Mouse (Mus musculus) hindbrain, embryonic 14.5 days (tissue): Measurements from ENCODE around the gene Ddt. TPM values are rescaled to one million over a fixed set of nuclear protein-coding genes. Genes with fewer than 3 reads are reported as not detected.

Source experiments
- ATAC-seq: fragments of 200-750 bp; cut with Nextera tagmentation; 2 replicates; pipeline ENCODE4 v1.8.0; 2017; ENCODE audit warnings: moderate number of reproducible peaks, mild to moderate bottlenecking, moderate TSS enrichment, moderate library complexity; ENCODE audit not compliant: low FRiP score
- DNase-seq: peaks from one replicate; pipeline ENCODE4 v3.0.0-alpha.2; 2015; ENCODE audit warnings: low spot score
- H3K27ac ChIP-seq: fragments of 300-500 bp; sonication (generic); 2 replicates; pipeline ENCODE4 v1.5.1; 2014; ENCODE audit warnings: mild to moderate bottlenecking, moderate library complexity
- H3K27me3 ChIP-seq: fragments of 300-500 bp; sonication (generic); 2 replicates; pipeline ENCODE4 v1.6.1; 2014; ENCODE audit warnings: mild to moderate bottlenecking, low read length, mixed read lengths; ENCODE audit not compliant: control insufficient read depth, insufficient read depth
- H3K36me3 ChIP-seq: fragments of 300-500 bp; sonication (generic); replicated peaks from 2 replicates; pipeline ENCODE4 v1.6.1; 2014; ENCODE audit not compliant: control insufficient read depth, insufficient read depth
- H3K4me1 ChIP-seq: fragments of 300-500 bp; sonication (generic); replicated peaks from 2 replicates; pipeline ENCODE4 v1.6.1; 2014; ENCODE audit warnings: antibody characterized with exemption, low read length, mixed read lengths; ENCODE audit not compliant: control insufficient read depth, insufficient read depth
- H3K4me2 ChIP-seq: fragments of 300-500 bp; sonication (generic); replicated peaks from 2 replicates; pipeline ENCODE4 v1.6.1; 2014; ENCODE audit warnings: mild to moderate bottlenecking, moderate library complexity
- H3K4me3 ChIP-seq: fragments of 300-500 bp; sonication (generic); replicated peaks from 2 replicates; pipeline ENCODE4 v1.5.1; 2014; ENCODE audit warnings: mild to moderate bottlenecking, low read length
- H3K9ac ChIP-seq: fragments of 300-500 bp; sonication (generic); 2 replicates; pipeline ENCODE4 v1.6.1; 2014
- H3K9me3 ChIP-seq: fragments of 300-500 bp; sonication (generic); 2 replicates; pipeline ENCODE4 v1.6.1; 2016; ENCODE audit warnings: low read length; ENCODE audit not compliant: control insufficient read depth
- WGBS: fragments of 180-500 bp; shearing (Covaris S2); extraction: QIAGEN DNeasy Blood & Tissue Kit; methylation state at CpG from one replicate; pipeline ENCODE4 v1.1.7; 2014; 5-methylcytosine and 5-hydroxymethylcytosine counted together
- polyA plus RNA-seq: library from polyadenylated mRNA; unstranded; fragments of >200 nt; fragmentation: Nextera tagmentation; extraction: Ambion mirVana; gene quantifications from 2 replicates; pipeline ENCODE4 v1.2.1, GENCODE M21; 2014

Ddt gene
- polyA plus RNA-seq, 1 experiment from 2014 or later: 89.8 TPM

GRCm38 (mm10) chr10:75794880-75795279 lies 21.7 kb upstream of the Ddt start:
- no peaks in the 10 kb centered on the region; the same call in 1 of the 2 replicates for H3K4me1 ChIP-seq
- WGBS: 37% methylated on average over 3 of the region's 3 CpGs
- H3K27me3 ChIP-seq: peaks cover 8% of the 10 kb centered on the region
- DNase-seq (no peak), ATAC-seq (no peak)
- H3K4me3 ChIP-seq: no peak overlapping the region
- no peak overlapping the region for H3K27ac ChIP-seq
- no peak overlapping the region for H3K4me2 ChIP-seq
- H3K9ac ChIP-seq: no peak overlapping the region
- H3K9me3 ChIP-seq: no peaks in the 10 kb centered on the region
- no peaks in the 10 kb centered on the region for H3K36me3 ChIP-seq

DNA sequence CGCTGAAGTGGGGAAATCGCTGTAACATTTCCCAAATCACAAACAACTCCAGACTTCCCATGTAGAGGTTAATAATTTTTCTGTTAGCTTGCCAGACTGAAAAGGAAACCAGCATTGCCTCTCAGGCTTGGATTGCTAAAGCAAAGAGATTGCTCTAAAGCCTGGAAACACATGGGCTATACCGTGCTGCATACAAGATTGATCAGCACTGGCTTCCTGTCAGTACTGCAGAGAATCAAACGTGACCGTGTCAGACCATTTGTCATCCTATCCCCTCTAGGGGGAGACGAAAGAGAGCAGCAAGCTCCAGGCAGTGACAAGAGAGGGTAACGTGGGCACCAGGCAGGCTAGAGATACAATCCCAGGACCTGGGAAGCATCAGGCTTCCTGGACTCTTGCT lies 17.6 kb upstream of the Ddt start:
- no peaks in the 10 kb centered on the region for H3K36me3 ChIP-seq
- H3K9me3 ChIP-seq: no peaks in the 10 kb centered on the region
- DNase-seq (no peak), ATAC-seq (no peak)
- H3K27ac ChIP-seq: no peak overlapping the region
- no peak overlapping the region for H3K4me2 ChIP-seq
- no peaks in the 10 kb centered on the region for H3K4me1 ChIP-seq
- no peak overlapping the region for H3K4me3 ChIP-seq
- 0 out of 2 replicates have a peak overlapping the region, but pooled peaks have one; percentile 31 for H3K9ac ChIP-seq
- whole genome bisulfite sequencing: 21% methylated on average over 7 of the region's 7 CpGs
- no peaks in the 10 kb centered on the region for H3K27me3 ChIP-seq

DNA sequence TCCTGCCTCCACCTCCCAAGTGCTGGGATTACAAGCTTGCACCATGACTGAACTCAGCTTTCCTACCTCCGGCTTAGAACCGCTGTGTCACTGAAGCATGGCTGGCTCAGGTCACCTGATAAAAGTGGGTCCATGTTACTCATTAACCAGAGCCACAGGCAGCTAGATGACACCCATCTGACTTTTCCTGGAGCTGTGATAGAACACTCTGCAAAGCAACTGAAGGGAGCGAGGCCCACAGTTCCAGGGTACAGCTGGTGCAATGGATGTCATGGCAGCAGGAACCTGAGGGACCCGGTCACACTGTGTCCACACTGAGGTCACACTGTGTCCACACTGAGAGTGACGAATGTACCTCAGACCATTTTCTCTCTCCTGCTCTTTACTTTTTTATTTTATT lies 16.6 kb upstream of the Ddt start:
- H3K4me2 ChIP-seq: no peak overlapping the region
- ATAC-seq (no peak), DNase-seq (no peak)
- H3K9ac ChIP-seq: no peak overlapping the region
- no peaks in the 10 kb centered on the region for H3K9me3 ChIP-seq
- H3K4me1 ChIP-seq: no peaks in the 10 kb centered on the region
- no peak overlapping the region for H3K27ac ChIP-seq
- no peaks in the 10 kb centered on the region for H3K36me3 ChIP-seq
- H3K27me3 ChIP-seq: no peaks in the 10 kb centered on the region
- H3K4me3 ChIP-seq: no peak overlapping the region
- 83% methylated on average over 5 of the region's 5 CpGs for WGBS

GRCm38 (mm10) chr10:75789081-75789735 lies 16.0 kb upstream of the Ddt start:
- no peaks in the 10 kb centered on the region for H3K9me3 ChIP-seq
- no peak for ATAC-seq
- DNase-seq: no peak
- H3K4me3 ChIP-seq: no peak overlapping the region
- 82% methylated on average over 6 of the region's 6 CpGs for WGBS
- no peaks in the 10 kb centered on the region for H3K36me3 ChIP-seq
- no peak overlapping the region for H3K9ac ChIP-seq
- H3K4me1 ChIP-seq: no peaks in the 10 kb centered on the region
- H3K27ac ChIP-seq: no peak overlapping the region
- no peak overlapping the region for H3K4me2 ChIP-seq
- no peaks in the 10 kb centered on the region for H3K27me3 ChIP-seq

- H3K4me2 ChIP-seq: no peak overlapping the region
- no peaks in the 10 kb centered on the region for H3K9me3 ChIP-seq
- H3K4me3 ChIP-seq: no peak overlapping the region
- H3K27me3 ChIP-seq: no peaks in the 10 kb centered on the region
- 93% methylated on average over 8 of the region's 8 CpGs for WGBS
- H3K9ac ChIP-seq: no peak overlapping the region
- DNase-seq (no peak), ATAC-seq (no peak)
- no peak overlapping the region for H3K27ac ChIP-seq
- no peaks in the 10 kb centered on the region for H3K36me3 ChIP-seq
- no peaks in the 10 kb centered on the region for H3K4me1 ChIP-seq
These were observed 15.1 kb upstream of the Ddt start for GRCm38 (mm10) chr10:75788277-75788676.

DNA sequence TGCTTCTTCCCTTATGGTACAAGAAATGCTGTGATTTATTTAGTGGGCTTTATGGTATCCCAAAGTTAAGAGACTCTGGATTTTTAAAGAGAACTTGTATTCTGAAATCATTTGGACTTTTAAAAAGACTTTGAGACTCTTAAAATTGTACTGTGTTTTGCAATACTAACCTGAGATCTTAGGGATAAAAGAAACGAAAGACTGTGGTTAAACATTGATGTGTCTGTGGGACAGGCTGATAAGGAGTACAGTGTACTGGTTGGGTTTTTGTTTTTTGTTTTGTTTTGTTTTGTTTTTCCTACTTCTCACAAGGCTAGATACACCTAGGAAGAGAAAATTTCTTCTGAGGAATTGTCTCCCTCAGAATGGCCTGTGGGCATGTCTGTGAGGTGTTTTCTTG lies 12.2 kb upstream of the Ddt start:
- no peak overlapping the region for H3K9ac ChIP-seq
- peaks cover 23% of the 10 kb centered on the region for H3K27me3 ChIP-seq
- DNase-seq: no peak
- H3K36me3 ChIP-seq: no peaks in the 10 kb centered on the region
- H3K4me3 ChIP-seq: no peak overlapping the region
- no peaks in the 10 kb centered on the region for H3K9me3 ChIP-seq
- no peak overlapping the region for H3K4me2 ChIP-seq
- 77% methylated on average over 1 of the region's 1 CpGs for WGBS
- no peak overlapping the region for H3K27ac ChIP-seq
- ATAC-seq: no peak
- H3K4me1 ChIP-seq: peaks cover 5% of the 10 kb centered on the region; the same call in 1 of the 2 replicates

DNA sequence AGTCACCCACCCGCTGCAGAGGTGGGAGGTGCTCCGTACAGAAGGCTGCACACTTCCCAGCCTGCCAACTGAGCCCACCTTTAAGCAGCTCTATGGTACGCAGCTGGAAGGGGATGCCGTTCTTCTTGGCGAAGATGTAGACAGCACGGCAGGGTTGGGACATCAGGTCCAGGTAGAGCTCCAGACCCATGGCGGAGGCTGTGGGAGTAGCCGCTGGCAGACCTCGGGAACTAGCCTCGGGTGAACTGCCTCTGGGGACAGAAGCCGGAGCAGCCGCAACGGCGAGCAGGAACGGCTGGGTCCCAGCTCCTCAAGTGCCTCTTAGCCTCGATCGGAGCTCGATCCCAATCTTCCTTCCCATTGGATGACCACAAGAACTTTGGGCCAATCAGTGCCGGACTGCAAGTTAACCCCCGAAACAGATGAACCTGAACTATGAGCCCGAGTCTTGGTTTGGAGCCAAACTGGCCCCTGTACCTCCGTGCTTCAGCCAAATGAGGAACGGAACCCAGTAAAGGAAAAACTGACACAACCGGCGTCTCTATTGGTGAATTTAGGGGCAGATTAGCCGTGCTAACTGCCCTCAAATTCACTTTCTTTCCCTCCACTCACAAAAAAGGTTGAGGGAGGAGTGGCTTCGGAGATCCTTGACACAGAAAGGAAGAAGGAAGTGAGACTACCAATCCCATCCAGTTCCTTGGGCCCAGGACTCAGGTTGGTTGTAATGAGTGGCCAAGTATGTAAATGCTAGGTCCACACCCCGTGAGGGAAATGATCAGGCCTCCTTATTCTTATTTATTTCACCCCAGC lies 7.8 kb upstream of the Ddt start, which contains the start of the genes Gm20441 and Gstt3:
Gene Gm20441 (minus strand): TSS at position 186 of the 810 bp plus-strand sequence.
Gene Gstt3 (minus strand): TSS at position 646 of the 810 bp plus-strand sequence.
- peak; percentile 26 for DNase-seq
- Histone ChIP-seq H3K4me2 (peak within 1 kb of the TSS; percentile 59), H3K27me3 (peaks cover 51% of the 10 kb centered on the region), H3K4me3 (peak within 1 kb of the TSS; percentile 27), H3K36me3 (no peaks in the 10 kb centered on the region), H3K27ac (no peak within 1 kb of the TSS), H3K4me1 (peaks cover 7% of the 10 kb centered on the region; the same call in 1 of the 2 replicates), H3K9me3 (peaks cover 3% of the 10 kb centered on the region), H3K9ac (peak within 1 kb of the TSS; percentile 21)
- ATAC-seq: no peak
- WGBS: under 1% methylated on average over 28 of the region's 28 CpGs

- Histone ChIP-seq H3K27ac (no peak overlapping the region), H3K9ac (no peak overlapping the region), H3K4me2 (no peak overlapping the region), H3K27me3 (peaks cover 51% of the 10 kb centered on the region), H3K4me1 (peaks cover 7% of the 10 kb centered on the region; the same call in 1 of the 2 replicates), H3K36me3 (no peaks in the 10 kb centered on the region), H3K4me3 (no peak overlapping the region), H3K9me3 (peaks cover 3% of the 10 kb centered on the region)
- DNase-seq (no peak), ATAC-seq (no peak)
- WGBS: 45% methylated on average over 15 of the region's 15 CpGs
These were observed 6.3 kb upstream of the Ddt start for GRCm38 (mm10) chr10:75779206-75780174.
